9 mouse cellular contexts compared by ENCODE assay signal in genomic region chr12:71701753-71702152, GRCm38 (mm10).
DNase-seq lines count a peak whose midpoint lies in the region; ATAC-seq and TF ChIP-seq lines count a peak whose summit lies in the region.
"Had no signal": no experiment of that assay in that cellular context is flagged by ENCODE, and none has a peak within 500 bp of the region (broad histone marks: within the 10 kb centered on the region; RNA-seq: fewer than 3 reads in every experiment).

No protein-coding gene starts in this region.

- ATAC-seq in liver, postnatal 0 days: no peak
- no peak for ATAC-seq in liver, embryonic 11.5 days (replicated peaks; ENCODE audit: low FRiP score)
- ATAC-seq in erythroid progenitor cell, adult 5-6 weeks (replicated peaks; ENCODE audit: low FRiP score, poor library complexity, severe bottlenecking): no peak

- no peak for TF ChIP-seq POLR2A in cortical plate, adult 2 months (IDR thresholded peaks at IDR 0.05; ENCODE audit: extremely low read depth, insufficient read depth, low read length)

- H3K4me2 ChIP-seq in liver, postnatal 0 days (ENCODE audit: low read depth, low read length): no peak overlapping the region
- H3K4me2 ChIP-seq in liver, embryonic 11.5 days: no peak overlapping the region

- TF ChIP-seq CTCF in liver, postnatal 0 days (IDR thresholded peaks at IDR 0.05; ENCODE audit: low read depth): peak; percentile 26
- peak; percentile 64 for TF ChIP-seq CTCF in cortical plate, adult 2 months (IDR thresholded peaks at IDR 0.05; ENCODE audit: extremely low read depth, insufficient read depth, low read length)

- H3K9ac ChIP-seq in liver, postnatal 0 days (replicated peaks): no peak overlapping the region
- no peak overlapping the region for H3K9ac ChIP-seq in liver, embryonic 11.5 days (ENCODE audit: low read depth, low read length)

- H3K9me3 ChIP-seq in liver, postnatal 0 days (ENCODE audit: low read length): peaks cover 3% of the 10 kb centered on the region; the same call in 1 of the 2 replicates
- H3K9me3 ChIP-seq in liver, embryonic 11.5 days (ENCODE audit: control insufficient read depth, low read length): no peaks in the 10 kb centered on the region

- no peaks in the 10 kb centered on the region for H3K4me1 ChIP-seq in liver, postnatal 0 days (ENCODE audit: insufficient read depth)
- H3K4me1 ChIP-seq in liver, embryonic 11.5 days (replicated peaks; ENCODE audit: control insufficient read depth, insufficient read depth, low read length): no peaks in the 10 kb centered on the region
- H3K4me1 ChIP-seq in cortical plate, adult 2 months (ENCODE audit: control insufficient read depth, insufficient read depth, low read length): no peaks in the 10 kb centered on the region

- no peak for DNase-seq in liver, postnatal 0 days
- no peak for DNase-seq in liver, embryonic 11.5 days (ENCODE audit: low spot score)
- DNase-seq in adrenal gland, adult 2 months: peak; percentile 39
- DNase-seq in layer of hippocampus, adult 8-10 months (ENCODE audit: low spot score in 2 of 2): peak; percentile 29 to 72
- peak; percentile 36 for DNase-seq in right cerebral cortex, postnatal 25 days
- no peak for DNase-seq in spleen, postnatal 4 days (ENCODE audit: low spot score in 2 of 2)

- no peaks in the 10 kb centered on the region for H3K36me3 ChIP-seq in liver, postnatal 0 days (replicated peaks; ENCODE audit: insufficient read depth, low read length)
- H3K36me3 ChIP-seq in liver, embryonic 11.5 days (ENCODE audit: control insufficient read depth, insufficient read depth, low read length): no peaks in the 10 kb centered on the region

- WGBS in liver, postnatal 0 days (ENCODE audit: insufficient replicate concordance): 83% methylated on average over 2 of the region's 2 CpGs
- WGBS in liver, embryonic 11.5 days: 81% methylated on average over 2 of the region's 2 CpGs

- H3K4me3 ChIP-seq in liver, postnatal 0 days (ENCODE audit: low read depth, low read length): no peak overlapping the region
- no peak overlapping the region for H3K4me3 ChIP-seq in liver, embryonic 11.5 days (ENCODE audit: low read depth, low read length)
- no peak overlapping the region for H3K4me3 ChIP-seq in cortical plate, adult 2 months (ENCODE audit: insufficient read depth, low read length)

- H3K27ac ChIP-seq in liver, postnatal 0 days (ENCODE audit: low read depth): no peak overlapping the region
- no peak overlapping the region for H3K27ac ChIP-seq in liver, embryonic 11.5 days (ENCODE audit: low read depth, low read length)
- H3K27ac ChIP-seq in cortical plate, adult 2 months (ENCODE audit: insufficient read depth, low read length): no peak overlapping the region
- H3K27ac ChIP-seq: macrophage had no signal

- H3K27me3 ChIP-seq in liver, postnatal 0 days (ENCODE audit: insufficient read depth, low read length): no peaks in the 10 kb centered on the region
- no peaks in the 10 kb centered on the region for H3K27me3 ChIP-seq in liver, embryonic 11.5 days (replicated peaks; ENCODE audit: control insufficient read depth, insufficient read depth, low read length)

- TF ChIP-seq EP300 in liver, postnatal 0 days (IDR thresholded peaks at IDR 0.05; ENCODE audit: low read depth): no peak

Comparison
In these comparisons a context has a peak if more than half of its experiments do, and no peak if none do; other contexts are left out.
1. DNase-seq: peak in adrenal gland, adult 2 months (single experiment), layer of hippocampus, adult 8-10 months (2 of 2) and right cerebral cortex, postnatal 25 days (single experiment); none in liver, postnatal 0 days (single experiment), liver, embryonic 11.5 days (single experiment) and spleen, postnatal 4 days (0 of 2).